Mouse (Mus musculus) CH12.LX (cell line): ENCODE results near the gene Abtb1. TPM values are rescaled to one million over a fixed set of nuclear protein-coding genes. Genes with fewer than 3 reads are reported as not detected.

ENCODE experiments used
- DNase-seq: peaks from one replicate; pipeline ENCODE4 v3.0.0-alpha.2; 2013; ENCODE audit errors: extremely low read depth
- H3K27ac ChIP-seq: 2 replicates; pipeline ENCODE4 v1.5.1; 2012; ENCODE audit warnings: low read depth, mild to moderate bottlenecking, control low read depth, moderate library complexity; ENCODE audit not compliant: insufficient read depth
- H3K27me3 ChIP-seq: replicated peaks from 2 replicates; pipeline ENCODE3; 2012; ENCODE audit warnings: inconsistent platforms
- H3K36me3 ChIP-seq, 2 experiments: replicated peaks in 1 of 2; 2 replicates each; pipeline versions ENCODE3 to v1.6.1; 2012; ENCODE audit warnings: inconsistent platforms in 1 of 2, low read length in 1 of 2, mild to moderate bottlenecking in 1 of 2, mixed read lengths in 1 of 2, moderate library complexity in 1 of 2; ENCODE audit not compliant: control insufficient read depth in 1 of 2, insufficient read depth in 1 of 2
- H3K4me1 ChIP-seq, 2 experiments: 2 replicates each; pipeline ENCODE4 v1.6.1; 2012; ENCODE audit warnings: inconsistent platforms in 1 of 2, moderate library complexity in 1 of 2; ENCODE audit not compliant: insufficient read depth in 2 of 2, control insufficient read depth in 1 of 2
- H3K4me2 ChIP-seq: 2 replicates; pipeline ENCODE4 v1.6.1; 2012; ENCODE audit warnings: low read depth, mild to moderate bottlenecking, control low read depth; ENCODE audit not compliant: poor library complexity, insufficient read depth, severe bottlenecking
- H3K4me3 ChIP-seq, 3 experiments: fragments of 150-350 bp in 1 of 3; sonication (generic) in 1 of 3; replicated peaks in 1 of 3; 2 replicates each; pipeline versions ENCODE3 to v1.5.1; 2011 to 2012; ENCODE audit warnings: low read depth in 2 of 3, low read length in 2 of 3, mild to moderate bottlenecking in 2 of 3, moderate library complexity in 2 of 3, control low read depth in 1 of 3, improper control_type of control experiment in 1 of 3, inconsistent platforms in 1 of 3, mixed read lengths in 1 of 3; ENCODE audit not compliant: poor library complexity in 1 of 3
- H3K79me2 ChIP-seq: replicated peaks from 2 replicates; pipeline ENCODE4 v1.6.1; 2012; ENCODE audit warnings: mild to moderate bottlenecking, moderate library complexity; ENCODE audit not compliant: control insufficient read depth, poor library complexity, insufficient read depth, severe bottlenecking; ENCODE audit errors: extremely low read depth
- H3K9ac ChIP-seq: 2 replicates; pipeline ENCODE4 v1.6.1; 2012; ENCODE audit warnings: low read depth, mild to moderate bottlenecking, control low read depth, moderate library complexity; ENCODE audit not compliant: insufficient read depth
- H3K9me3 ChIP-seq: replicated peaks from 2 replicates; pipeline ENCODE3; 2012; ENCODE audit warnings: low read length, inconsistent platforms, mixed read lengths
- BHLHE40 ChIP-seq: IDR thresholded peaks from 2 replicates; pipeline ENCODE4 v1.6.1; 2011; ENCODE audit warnings: mild to moderate bottlenecking, low read depth, low read length, improper control_type of control experiment
- CHD1 ChIP-seq: IDR thresholded peaks from 2 replicates; pipeline ENCODE4 v1.6.1; 2012; ENCODE audit warnings: low read depth, low read length, improper control_type of control experiment, inconsistent platforms
- CHD2 ChIP-seq: IDR thresholded peaks from 2 replicates; pipeline ENCODE4 v1.6.1; 2011; ENCODE audit warnings: low read length, improper control_type of control experiment
- E2F4 ChIP-seq: IDR thresholded peaks from 2 replicates; pipeline ENCODE4 v1.6.1; 2011; ENCODE audit warnings: low read depth, low read length, improper control_type of control experiment; ENCODE audit not compliant: insufficient replicate concordance
- GABPA ChIP-seq: IDR thresholded peaks from 2 replicates; pipeline ENCODE4 v1.6.1; 2012; ENCODE audit warnings: low read depth, low read length, improper control_type of control experiment, inconsistent platforms; ENCODE audit not compliant: insufficient replicate concordance
- HCFC1 ChIP-seq: IDR thresholded peaks from 2 replicates; pipeline ENCODE4 v1.6.1; 2012; ENCODE audit warnings: low read depth, mild to moderate bottlenecking, inconsistent platforms, low read length, improper control_type of control experiment
- IRF4 ChIP-seq: IDR thresholded peaks from 2 replicates; pipeline ENCODE4 v1.6.1; 2014; ENCODE audit warnings: low read depth, mild to moderate bottlenecking, inconsistent platforms, low read length, improper control_type of control experiment
- KAT2A ChIP-seq: IDR thresholded peaks from 2 replicates; pipeline ENCODE4 v1.6.1; 2012; ENCODE audit warnings: low read length, improper control_type of control experiment, inconsistent platforms; ENCODE audit not compliant: insufficient replicate concordance
- MAFK ChIP-seq: IDR thresholded peaks from 2 replicates; pipeline ENCODE4 v1.6.1; 2011; ENCODE audit warnings: low read length, improper control_type of control experiment; ENCODE audit not compliant: insufficient replicate concordance
- MAX ChIP-seq: IDR thresholded peaks from 2 replicates; pipeline ENCODE4 v1.6.1; 2011; ENCODE audit warnings: low read length, improper control_type of control experiment
- MAZ ChIP-seq: IDR thresholded peaks from 2 replicates; pipeline ENCODE4 v1.6.1; 2012; ENCODE audit warnings: low read depth, mild to moderate bottlenecking, inconsistent platforms, low read length, improper control_type of control experiment, moderate library complexity
- MEF2A ChIP-seq: IDR thresholded peaks from 2 replicates; pipeline ENCODE4 v1.6.1; 2014; ENCODE audit warnings: low read depth, mild to moderate bottlenecking, inconsistent platforms, low read length, improper control_type of control experiment, borderline replicate concordance
- MXI1 ChIP-seq: IDR thresholded peaks from 2 replicates; pipeline ENCODE4 v1.6.1; 2011; ENCODE audit warnings: mild to moderate bottlenecking, low read depth, low read length, improper control_type of control experiment
- MYC ChIP-seq: IDR thresholded peaks from 2 replicates; pipeline ENCODE4 v1.6.1; 2011; ENCODE audit warnings: low read depth, mild to moderate bottlenecking, improper control_type of control experiment, low read length
- NRF1 ChIP-seq: IDR thresholded peaks from 2 replicates; pipeline ENCODE4 v1.6.1; 2014; ENCODE audit warnings: low read depth, mild to moderate bottlenecking, inconsistent platforms, low read length, improper control_type of control experiment, moderate library complexity
- PAX5 ChIP-seq: IDR thresholded peaks from 2 replicates; pipeline ENCODE4 v1.6.1; 2012; ENCODE audit warnings: low read length, inconsistent platforms, mixed read lengths
- POLR2A ChIP-seq: IDR thresholded peaks from 2 replicates; pipeline ENCODE4 v1.6.1; 2011; ENCODE audit warnings: low read depth, mild to moderate bottlenecking, improper control_type of control experiment, low read length
- RAD21 ChIP-seq: IDR thresholded peaks from 2 replicates; pipeline ENCODE4 v1.6.1; 2011; ENCODE audit warnings: low read depth, mild to moderate bottlenecking, low read length, improper control_type of control experiment, moderate library complexity
- RCOR1 ChIP-seq: conservative IDR thresholded peaks from 2 replicates; pipeline ENCODE4 v1.6.1; 2012; ENCODE audit warnings: low read depth, mild to moderate bottlenecking, inconsistent platforms, low read length, improper control_type of control experiment
- SMC3 ChIP-seq: IDR thresholded peaks from 2 replicates; pipeline ENCODE4 v1.6.1; 2011; ENCODE audit warnings: low read depth, low read length, improper control_type of control experiment
- USF1 ChIP-seq: IDR thresholded peaks from 2 replicates; pipeline ENCODE4 v1.6.1; 2014; ENCODE audit warnings: low read depth, mild to moderate bottlenecking, inconsistent platforms, low read length, improper control_type of control experiment
- USF2 ChIP-seq: conservative IDR thresholded peaks from 2 replicates; pipeline ENCODE4 v1.6.1; 2011; ENCODE audit warnings: low read depth, low read length, improper control_type of control experiment
- ZKSCAN1 ChIP-seq: IDR thresholded peaks from 2 replicates; pipeline ENCODE4 v1.6.1; 2012; ENCODE audit warnings: low read depth, inconsistent platforms, low read length, improper control_type of control experiment, borderline replicate concordance
- ZMIZ1 ChIP-seq: IDR thresholded peaks from 2 replicates; pipeline ENCODE4 v1.6.1; 2012; ENCODE audit warnings: low read depth, mild to moderate bottlenecking, inconsistent platforms, low read length, improper control_type of control experiment
- ZNF384 ChIP-seq: IDR thresholded peaks from 2 replicates; pipeline ENCODE4 v1.6.1; 2012; ENCODE audit warnings: low read depth, low read length, improper control_type of control experiment, inconsistent platforms
- dilution Hi-C: fragments of 300-500 bp; cut with MboI; formaldehyde crosslinking; loops from 2 replicates; pipeline ENCODE4 v1.14.3; 2020; ENCODE audit warnings: low sequenced_read_pairs; ENCODE audit not compliant: extremely low pct_unique_long_range_greater_than_20kb, extremely low pct_ligation_motif_present
- in situ Hi-C: fragments of 300-500 bp; cut with MboI; formaldehyde crosslinking; loops from 3 replicates; pipeline ENCODE4 v1.14.3; 2019; ENCODE audit warnings: low sequenced_read_pairs, low pct_ligation_motif_present, low pct_unique_long_range_greater_than_20kb, mixed read lengths
- polyA plus RNA-seq: library from polyadenylated mRNA; unstranded; fragments of >175 nt; gene quantifications from 2 replicates; pipeline ENCODE4 v1.2.1, GENCODE M21; 2012; ENCODE audit warnings: low read depth; ENCODE audit not compliant: insufficient read length
- total RNA-seq, 2 experiments: library from RNA; depleted of rRNA; stranded (reverse); fragments of 300-350 nt in 1 of 2; fragments of >200 nt in 1 of 2; gene quantifications; 2 replicates each; pipeline ENCODE4 v1.2.3; 2012 to 2014

The Abtb1 gene
- total and polyA plus RNA-seq, 3 experiments, result 13.0 to 20.8 (median 18.4) TPM

GRCm38 (mm10) chr6:88890832-88891231, 49.0 kb upstream of the Abtb1 start:
- Histone ChIP-seq H3K27ac (no peak overlapping the region), H3K4me3 (no peak overlapping the region), H3K9ac (no peak overlapping the region), H3K4me2 (no peak overlapping the region), H3K4me1 (peaks cover 3 to 44% of the 10 kb centered on the region in 2 experiments), H3K9me3 (no peaks in the 10 kb centered on the region), H3K79me2 (peaks cover 20% of the 10 kb centered on the region), H3K27me3 (no peaks in the 10 kb centered on the region), H3K36me3 (peaks cover 89 to 99% of the 10 kb centered on the region in 2 experiments)
- no peak for TF ChIP-seq RAD21
- no peak for TF ChIP-seq KAT2A
- no peak for TF ChIP-seq PAX5
- TF ChIP-seq USF1, result no peak
- TF ChIP-seq BHLHE40, result no peak
- TF ChIP-seq RCOR1, result no peak
- no peak for TF ChIP-seq MAZ
- TF ChIP-seq NRF1, result no peak
- TF ChIP-seq ZNF384, result no peak
- no peak for TF ChIP-seq GABPA
- in situ Hi-C loops (loop anchor here (5.0 to 25.0 kb wide), 2 partner anchors 34 to 779 kb away; no protein-coding TSS in a partner anchor), dilution Hi-C loops (no loop called here)
- no peak for DNase-seq

- Histone ChIP-seq H3K36me3 (peaks cover 92 to 99% of the 10 kb centered on the region in 2 experiments), H3K27ac (no peak overlapping the region), H3K4me2 (no peak overlapping the region), H3K9me3 (no peaks in the 10 kb centered on the region), H3K79me2 (peaks cover 12% of the 10 kb centered on the region; the same call in 1 of the 2 replicates), H3K4me3 (no peak overlapping the region), H3K4me1 (peaks cover 0 to 40% of the 10 kb centered on the region in 2 experiments; a peak in 3 of 4 replicates), H3K27me3 (no peaks in the 10 kb centered on the region), H3K9ac (no peak overlapping the region)
- no peak for DNase-seq
- no peak for TF ChIP-seq USF1
- no peak for TF ChIP-seq ZMIZ1
- no peak for TF ChIP-seq SMC3
- TF ChIP-seq CHD2, result no peak
- no peak for TF ChIP-seq MXI1
- TF ChIP-seq ZKSCAN1, result no peak
- no peak for TF ChIP-seq USF2
- no peak for TF ChIP-seq GABPA
- no peak for TF ChIP-seq HCFC1
- TF ChIP-seq MYC, result no peak
- TF ChIP-seq NRF1, result no peak
- no peak for TF ChIP-seq CHD1
- no peak for TF ChIP-seq E2F4
- no peak for TF ChIP-seq PAX5
- no peak for TF ChIP-seq POLR2A
- no peak for TF ChIP-seq MAFK
- TF ChIP-seq IRF4, result no peak
- TF ChIP-seq MAZ, result no peak
- TF ChIP-seq MAX, result no peak
- no peak for TF ChIP-seq MEF2A
- in situ Hi-C loops, result loop anchor here (5.0 to 25.0 kb wide), 2 partner anchors 32 to 777 kb away; no protein-coding TSS in a partner anchor
- dilution Hi-C loops, result no loop called here
These were observed 47.7 kb upstream of the Abtb1 start for GRCm38 (mm10) chr6:88889410-88890042.
